Mouse (Mus musculus) hindbrain, embryonic 13.5 days (tissue): ENCODE data around the gene Ubqln4. TPM values are rescaled to one million over a fixed set of nuclear protein-coding genes. Genes with fewer than 3 reads are reported as not detected.

Experiments used
- ATAC-seq: fragments of 200-750 bp; cut with Nextera tagmentation; 2 replicates; pipeline ENCODE4 v1.8.0; 2017; ENCODE audit warnings: moderate TSS enrichment; ENCODE audit not compliant: low FRiP score
- H3K27ac ChIP-seq: fragments of 300-500 bp; sonication (generic); 2 replicates; pipeline ENCODE4 v1.5.1; 2015; ENCODE audit warnings: inconsistent platforms, mild to moderate bottlenecking, moderate library complexity
- H3K27me3 ChIP-seq: fragments of 300-500 bp; sonication (generic); 2 replicates; pipeline ENCODE4 v1.6.1; 2015; ENCODE audit warnings: mild to moderate bottlenecking, inconsistent platforms
- H3K36me3 ChIP-seq: fragments of 300-500 bp; sonication (generic); 2 replicates; pipeline ENCODE4 v1.6.1; 2015; ENCODE audit warnings: mild to moderate bottlenecking, inconsistent platforms
- H3K4me1 ChIP-seq: fragments of 300-500 bp; sonication (generic); replicated peaks from 2 replicates; pipeline ENCODE4 v1.6.1; 2015; ENCODE audit warnings: inconsistent platforms
- H3K4me2 ChIP-seq: fragments of 300-500 bp; sonication (generic); 2 replicates; pipeline ENCODE4 v1.6.1; 2015; ENCODE audit warnings: inconsistent platforms, mild to moderate bottlenecking, moderate library complexity
- H3K4me3 ChIP-seq: fragments of 300-500 bp; sonication (generic); 2 replicates; pipeline ENCODE4 v1.5.1; 2015; ENCODE audit warnings: mild to moderate bottlenecking, inconsistent platforms
- H3K9ac ChIP-seq: fragments of 300-500 bp; sonication (generic); 2 replicates; pipeline ENCODE4 v1.6.1; 2015; ENCODE audit warnings: mild to moderate bottlenecking, inconsistent platforms
- H3K9me3 ChIP-seq: fragments of 300-500 bp; sonication (generic); 2 replicates; pipeline ENCODE4 v1.6.1; 2016; ENCODE audit warnings: inconsistent platforms
- WGBS: fragments of 180-500 bp; shearing (Covaris S2); methylation state at CpG from one replicate; pipeline ENCODE4 v1.1.7; 2015; 5-methylcytosine and 5-hydroxymethylcytosine counted together
- polyA plus RNA-seq: library from polyadenylated mRNA; unstranded; fragments of >200 nt; fragmentation: Nextera tagmentation; extraction: Ambion mirVana; gene quantifications from 2 replicates; pipeline ENCODE4 v1.2.1, GENCODE M21; 2015

Gene Ubqln4
- polyA plus RNA-seq, 1 experiment from 2014 or later = 38.3 TPM

DNA sequence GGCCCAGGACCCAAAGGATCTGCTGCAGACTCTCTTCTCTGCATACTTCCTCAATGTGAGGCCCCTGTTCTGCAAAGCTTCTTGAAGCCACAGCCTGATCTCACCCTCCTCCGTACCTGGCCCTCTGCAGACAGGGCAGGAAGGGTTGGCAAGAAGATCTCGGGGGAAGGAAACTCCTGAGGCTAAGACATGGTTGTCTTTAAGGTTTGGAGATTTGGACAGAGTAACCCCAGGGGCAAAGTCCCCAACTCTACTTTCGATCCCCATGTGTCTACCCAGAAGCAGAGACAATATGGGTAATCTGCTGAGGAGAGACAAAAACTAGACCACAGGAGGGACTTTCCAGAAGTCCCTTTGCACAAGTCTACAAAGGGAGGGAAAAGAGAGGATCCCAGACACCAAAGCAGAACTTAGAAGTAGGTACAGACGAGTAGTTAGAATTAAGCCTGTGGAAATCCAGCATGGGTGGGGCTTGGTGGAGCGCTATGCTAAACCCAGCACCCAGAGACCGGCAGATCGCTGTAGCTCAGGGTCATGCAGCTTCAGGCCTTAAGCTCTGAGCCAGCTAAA is 39.9 kb upstream of the Ubqln4 start:
- WGBS = 82% methylated on average over 7 of the region's 7 CpGs
- H3K27ac ChIP-seq = no peak overlapping the region
- no peak for ATAC-seq
- H3K4me2 ChIP-seq = no peak overlapping the region
- no peaks in the 10 kb centered on the region for H3K36me3 ChIP-seq
- H3K9me3 ChIP-seq = no peaks in the 10 kb centered on the region
- no peak overlapping the region for H3K9ac ChIP-seq
- H3K4me1 ChIP-seq = peaks cover 44% of the 10 kb centered on the region
- H3K27me3 ChIP-seq = no peaks in the 10 kb centered on the region; the same call in 1 of the 2 replicates
- no peak overlapping the region for H3K4me3 ChIP-seq

DNA sequence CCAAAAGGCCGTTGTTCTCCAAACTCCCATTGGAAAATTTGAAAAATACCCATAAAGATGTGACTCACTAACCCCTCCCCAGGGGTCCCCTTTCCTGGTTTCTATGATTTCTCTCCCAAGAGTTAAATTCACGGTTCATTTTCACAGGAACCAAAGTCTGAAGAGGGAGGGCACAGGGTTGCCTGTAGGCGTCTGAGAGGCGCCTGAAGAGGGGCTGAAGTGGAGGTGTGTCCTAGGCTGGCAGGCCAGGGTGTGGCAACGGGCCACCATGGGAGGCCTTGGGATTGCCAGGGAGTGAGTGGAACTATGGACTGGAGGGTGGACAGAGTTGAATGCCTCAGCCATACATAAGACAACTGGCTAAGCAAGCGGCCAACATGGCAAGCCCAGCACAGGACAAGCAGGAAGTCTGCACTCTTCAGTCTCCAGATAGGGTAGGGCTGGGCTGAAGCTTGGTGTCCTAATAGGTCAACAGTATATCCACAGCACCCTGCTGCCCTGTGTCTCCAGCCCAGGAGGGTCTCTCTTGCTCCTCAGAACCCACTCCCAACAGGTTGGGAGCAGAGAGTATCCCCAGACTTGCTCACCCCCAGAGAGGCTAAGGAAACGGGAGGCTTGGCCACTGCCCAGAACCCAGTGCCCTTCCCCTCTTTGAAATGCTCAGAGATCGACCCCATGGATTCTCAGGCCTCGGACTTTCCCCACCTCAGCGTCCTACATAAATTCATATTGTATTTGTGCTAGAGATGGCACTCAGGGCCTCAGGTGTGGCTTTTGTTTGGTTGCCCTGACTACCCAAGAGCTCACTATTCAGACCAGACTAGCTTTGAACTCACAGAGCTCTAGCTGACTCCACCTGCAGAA is 39.1 kb upstream of the Ubqln4 start:
- H3K4me2 ChIP-seq = no peak overlapping the region
- no peak for ATAC-seq
- no peaks in the 10 kb centered on the region; the same call in 1 of the 2 replicates for H3K27me3 ChIP-seq
- H3K9me3 ChIP-seq = no peaks in the 10 kb centered on the region
- WGBS = 78% methylated on average over 10 of the region's 10 CpGs
- no peak overlapping the region for H3K27ac ChIP-seq
- H3K9ac ChIP-seq = no peak overlapping the region
- H3K4me3 ChIP-seq = no peak overlapping the region
- H3K36me3 ChIP-seq = no peaks in the 10 kb centered on the region
- H3K4me1 ChIP-seq = peaks cover 38% of the 10 kb centered on the region

DNA sequence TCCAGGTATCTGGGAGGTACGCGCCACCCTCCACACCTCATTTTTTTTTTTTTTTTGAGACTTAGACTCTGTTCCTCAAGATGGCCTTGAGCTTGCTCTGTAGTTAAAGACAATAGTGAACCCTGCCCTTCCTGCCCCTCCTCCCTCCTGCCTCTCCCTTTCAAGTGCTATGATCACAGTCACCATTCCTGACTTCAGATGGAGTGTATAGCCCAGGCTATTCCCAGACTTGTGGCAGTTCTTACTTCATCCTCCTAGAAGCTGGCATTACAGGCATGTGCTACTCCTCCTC is 38.5 kb upstream of the Ubqln4 start:
- Histone ChIP-seq H3K9ac (no peak overlapping the region), H3K9me3 (no peaks in the 10 kb centered on the region), H3K27ac (no peak overlapping the region), H3K27me3 (no peaks in the 10 kb centered on the region; the same call in 1 of the 2 replicates), H3K36me3 (no peaks in the 10 kb centered on the region), H3K4me1 (peaks cover 34% of the 10 kb centered on the region), H3K4me2 (no peak overlapping the region), H3K4me3 (no peak overlapping the region)
- ATAC-seq = no peak
- 97% methylated on average over 2 of the region's 2 CpGs for WGBS

DNA sequence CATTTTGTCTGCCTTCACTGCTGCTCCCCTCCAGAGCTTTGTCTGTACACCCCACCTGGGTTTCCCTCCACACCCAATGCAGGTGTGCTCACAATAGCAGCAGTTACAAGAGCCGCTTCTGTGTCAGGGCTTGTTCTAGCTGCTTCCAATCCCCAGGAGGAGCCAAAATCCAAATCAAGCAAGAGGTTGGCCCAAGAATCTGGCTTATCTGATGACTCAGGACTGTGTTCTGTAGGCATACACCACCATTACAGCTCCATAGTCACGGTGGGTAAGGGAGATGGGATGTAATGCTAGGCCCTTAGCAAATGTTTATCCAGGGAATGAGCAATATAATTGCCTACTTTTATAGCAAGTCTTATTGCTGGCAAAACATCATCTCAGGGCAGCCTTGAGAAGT is 37.2 kb upstream of the Ubqln4 start:
- Histone ChIP-seq H3K9ac (no peak overlapping the region), H3K9me3 (no peaks in the 10 kb centered on the region), H3K36me3 (no peaks in the 10 kb centered on the region), H3K4me3 (no peak overlapping the region), H3K27ac (no peak overlapping the region), H3K4me1 (peaks cover 22% of the 10 kb centered on the region), H3K4me2 (no peak overlapping the region), H3K27me3 (no peaks in the 10 kb centered on the region; the same call in 1 of the 2 replicates)
- no peak for ATAC-seq
- 75% methylated on average over 2 of the region's 2 CpGs for WGBS

DNA sequence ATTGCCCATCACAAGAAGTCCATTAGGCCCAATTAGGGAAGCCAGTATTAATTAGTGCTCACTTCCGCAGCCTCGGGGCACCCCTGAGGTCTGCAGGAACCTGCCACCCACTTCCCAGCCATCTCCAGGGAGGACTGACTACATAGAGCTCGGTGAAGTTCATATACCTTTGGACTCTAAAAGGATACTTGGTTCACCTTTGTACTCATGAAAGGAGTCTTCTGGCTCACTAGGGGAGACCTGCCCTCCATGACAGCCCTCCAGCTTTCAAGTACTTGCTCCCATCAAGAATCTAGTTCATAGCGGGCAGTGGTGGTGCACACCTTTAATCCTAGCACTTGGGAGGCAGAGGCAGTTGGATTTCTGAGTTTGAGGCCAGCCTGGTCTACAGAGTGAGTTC is 35.1 kb upstream of the Ubqln4 start:
- H3K4me3 ChIP-seq = no peak overlapping the region
- peaks cover 3% of the 10 kb centered on the region for H3K4me1 ChIP-seq
- H3K9ac ChIP-seq = no peak overlapping the region
- H3K27me3 ChIP-seq = no peaks in the 10 kb centered on the region; the same call in 1 of the 2 replicates
- no peak overlapping the region for H3K4me2 ChIP-seq
- no peak for ATAC-seq
- no peak overlapping the region for H3K27ac ChIP-seq
- peaks cover 9% of the 10 kb centered on the region; the same call in 1 of the 2 replicates for H3K36me3 ChIP-seq
- no peaks in the 10 kb centered on the region for H3K9me3 ChIP-seq
- WGBS = 86% methylated on average over 4 of the region's 4 CpGs

DNA sequence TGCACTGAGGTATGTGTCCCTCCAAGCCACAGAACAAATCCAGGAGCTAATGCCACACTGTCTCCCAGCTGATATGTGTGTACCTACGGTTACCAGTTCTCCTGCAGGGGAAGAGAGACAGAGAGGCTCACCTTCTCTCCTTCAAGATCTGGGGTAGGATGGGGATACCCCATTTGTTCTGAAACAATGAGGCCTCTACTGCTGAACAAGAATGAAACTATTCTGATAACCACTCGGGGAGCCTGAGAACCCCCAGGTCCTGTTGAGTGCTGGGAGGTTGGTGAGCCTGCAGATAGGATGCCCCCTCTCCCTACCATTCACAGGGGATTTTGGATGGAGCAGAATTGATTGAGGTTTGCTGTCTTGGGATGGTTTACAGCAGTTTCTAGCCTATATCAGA is 33.5 kb upstream of the Ubqln4 start:
- H3K9me3 ChIP-seq = no peaks in the 10 kb centered on the region
- H3K27me3 ChIP-seq = no peaks in the 10 kb centered on the region; the same call in 1 of the 2 replicates
- no peak for ATAC-seq
- 88% methylated on average over 2 of the region's 2 CpGs for WGBS
- H3K4me3 ChIP-seq = no peak overlapping the region
- no peak overlapping the region for H3K27ac ChIP-seq
- H3K36me3 ChIP-seq = peaks cover 24% of the 10 kb centered on the region
- no peak overlapping the region for H3K9ac ChIP-seq
- H3K4me1 ChIP-seq = 0 out of 2 replicates have a peak, but pooled peaks cover 2% of the 10 kb centered on the region
- no peak overlapping the region for H3K4me2 ChIP-seq

DNA sequence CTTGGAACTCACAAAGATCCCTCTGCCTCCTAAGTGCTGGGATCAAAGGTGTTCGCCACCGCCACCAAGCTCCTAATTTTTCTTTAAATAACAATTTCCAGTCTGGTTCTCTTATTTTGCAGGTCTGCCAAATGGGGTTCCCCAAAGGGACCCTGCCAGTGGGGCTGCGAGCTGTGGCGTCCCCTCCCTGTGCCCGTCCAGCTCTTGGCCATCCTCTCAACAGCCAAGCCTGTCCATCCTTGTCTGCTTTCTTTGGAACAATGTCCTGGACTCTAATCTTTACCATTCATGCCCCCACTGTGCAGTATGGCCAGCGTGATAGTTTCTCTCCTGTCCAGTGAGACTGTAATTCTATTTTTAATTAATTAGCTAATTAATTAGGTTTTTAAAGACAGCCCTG is 32.4 kb upstream of the Ubqln4 start:
- ATAC-seq = no peak
- no peak overlapping the region for H3K27ac ChIP-seq
- peaks cover 26% of the 10 kb centered on the region for H3K36me3 ChIP-seq
- H3K27me3 ChIP-seq = no peaks in the 10 kb centered on the region; the same call in 1 of the 2 replicates
- WGBS = 90% methylated on average over 6 of the region's 6 CpGs
- H3K4me2 ChIP-seq = no peak overlapping the region
- no peaks in the 10 kb centered on the region for H3K9me3 ChIP-seq
- H3K9ac ChIP-seq = no peak overlapping the region
- no peak overlapping the region for H3K4me3 ChIP-seq
- peaks cover 11% of the 10 kb centered on the region for H3K4me1 ChIP-seq

DNA sequence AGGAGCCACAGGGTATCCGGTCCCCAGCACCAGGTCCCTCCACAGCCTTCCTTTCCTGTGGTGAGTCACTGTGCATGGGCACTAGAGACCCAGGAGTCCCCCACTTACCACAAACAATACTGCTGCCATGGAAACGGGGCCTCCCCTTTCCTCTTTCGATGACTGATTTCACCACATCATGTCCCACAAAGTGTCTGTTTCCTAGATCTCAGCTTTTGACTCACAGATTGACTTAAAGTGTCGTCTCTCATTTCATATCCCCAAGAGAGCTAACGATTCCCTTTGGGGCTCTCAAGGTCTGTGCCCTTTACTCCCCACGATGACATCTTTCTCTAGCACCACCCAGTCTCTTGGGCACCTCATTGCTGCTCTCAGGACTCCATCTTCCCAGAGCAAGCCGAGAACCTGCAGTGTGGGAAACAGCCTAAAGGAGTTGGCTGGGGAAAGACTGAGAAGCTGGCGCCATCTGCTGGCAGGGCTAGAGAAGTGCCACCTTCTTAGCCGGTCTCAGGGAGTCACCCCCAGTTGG is 31.7 kb upstream of the Ubqln4 start:
- no peak overlapping the region for H3K4me2 ChIP-seq
- ATAC-seq = no peak
- H3K27ac ChIP-seq = no peak overlapping the region
- H3K4me1 ChIP-seq = peaks cover 18% of the 10 kb centered on the region
- H3K9me3 ChIP-seq = no peaks in the 10 kb centered on the region
- H3K36me3 ChIP-seq = peaks cover 26% of the 10 kb centered on the region
- no peak overlapping the region for H3K9ac ChIP-seq
- 33% methylated on average over 9 of the region's 9 CpGs for WGBS
- H3K4me3 ChIP-seq = no peak overlapping the region
- no peaks in the 10 kb centered on the region for H3K27me3 ChIP-seq

DNA sequence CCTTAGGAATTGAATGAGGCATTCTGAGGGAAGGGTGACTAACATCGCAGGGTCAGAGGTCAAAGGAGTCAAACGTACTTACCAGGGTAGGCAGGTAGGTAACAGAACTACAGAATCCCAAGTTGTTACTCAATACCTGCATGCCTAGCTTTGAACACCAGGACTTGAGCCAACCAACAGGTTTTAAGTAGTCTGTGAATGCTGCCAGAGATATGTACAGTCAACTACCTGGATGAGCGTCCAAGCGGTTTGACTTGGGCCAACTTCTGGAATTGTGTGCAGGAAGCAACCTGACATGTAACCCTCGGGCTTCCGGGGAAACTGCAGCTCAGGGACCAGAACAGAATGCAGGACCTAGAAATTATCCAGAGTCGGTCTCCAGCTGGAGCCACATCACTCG is 30.5 kb upstream of the Ubqln4 start:
- Histone ChIP-seq H3K9me3 (no peaks in the 10 kb centered on the region), H3K9ac (no peak overlapping the region), H3K27me3 (no peaks in the 10 kb centered on the region), H3K4me3 (no peak overlapping the region), H3K4me2 (no peak overlapping the region), H3K36me3 (peaks cover 26% of the 10 kb centered on the region), H3K4me1 (peaks cover 28% of the 10 kb centered on the region), H3K27ac (no peak overlapping the region)
- no peak for ATAC-seq
- WGBS = 89% methylated on average over 8 of the region's 8 CpGs

DNA sequence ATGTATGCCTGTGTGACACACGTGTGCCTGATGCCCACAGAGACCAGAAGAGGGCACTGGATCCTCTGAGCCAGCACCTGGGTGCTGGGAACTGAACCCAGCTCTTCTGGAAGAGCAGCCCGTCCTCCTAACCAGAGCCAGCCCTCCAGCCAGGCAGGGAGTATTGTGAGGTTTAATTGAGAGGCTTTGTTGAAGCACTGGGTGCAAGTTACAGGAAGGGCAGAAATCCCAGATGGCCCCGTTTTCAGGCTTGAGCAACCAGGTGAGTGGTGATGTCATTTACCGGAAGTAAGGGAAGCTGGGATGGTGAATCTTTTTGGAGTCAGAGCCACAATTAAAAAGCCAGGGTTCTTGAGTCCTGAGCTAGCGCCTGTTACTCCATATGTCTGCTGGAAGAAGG is 28.5 kb upstream of the Ubqln4 start:
- Histone ChIP-seq H3K9me3 (no peaks in the 10 kb centered on the region), H3K27ac (no peak overlapping the region), H3K36me3 (peaks cover 26% of the 10 kb centered on the region), H3K4me2 (no peak overlapping the region), H3K9ac (no peak overlapping the region), H3K4me3 (no peak overlapping the region), H3K4me1 (peaks cover 48% of the 10 kb centered on the region), H3K27me3 (no peaks in the 10 kb centered on the region)
- no peak for ATAC-seq
- WGBS = 89% methylated on average over 5 of the region's 5 CpGs

DNA sequence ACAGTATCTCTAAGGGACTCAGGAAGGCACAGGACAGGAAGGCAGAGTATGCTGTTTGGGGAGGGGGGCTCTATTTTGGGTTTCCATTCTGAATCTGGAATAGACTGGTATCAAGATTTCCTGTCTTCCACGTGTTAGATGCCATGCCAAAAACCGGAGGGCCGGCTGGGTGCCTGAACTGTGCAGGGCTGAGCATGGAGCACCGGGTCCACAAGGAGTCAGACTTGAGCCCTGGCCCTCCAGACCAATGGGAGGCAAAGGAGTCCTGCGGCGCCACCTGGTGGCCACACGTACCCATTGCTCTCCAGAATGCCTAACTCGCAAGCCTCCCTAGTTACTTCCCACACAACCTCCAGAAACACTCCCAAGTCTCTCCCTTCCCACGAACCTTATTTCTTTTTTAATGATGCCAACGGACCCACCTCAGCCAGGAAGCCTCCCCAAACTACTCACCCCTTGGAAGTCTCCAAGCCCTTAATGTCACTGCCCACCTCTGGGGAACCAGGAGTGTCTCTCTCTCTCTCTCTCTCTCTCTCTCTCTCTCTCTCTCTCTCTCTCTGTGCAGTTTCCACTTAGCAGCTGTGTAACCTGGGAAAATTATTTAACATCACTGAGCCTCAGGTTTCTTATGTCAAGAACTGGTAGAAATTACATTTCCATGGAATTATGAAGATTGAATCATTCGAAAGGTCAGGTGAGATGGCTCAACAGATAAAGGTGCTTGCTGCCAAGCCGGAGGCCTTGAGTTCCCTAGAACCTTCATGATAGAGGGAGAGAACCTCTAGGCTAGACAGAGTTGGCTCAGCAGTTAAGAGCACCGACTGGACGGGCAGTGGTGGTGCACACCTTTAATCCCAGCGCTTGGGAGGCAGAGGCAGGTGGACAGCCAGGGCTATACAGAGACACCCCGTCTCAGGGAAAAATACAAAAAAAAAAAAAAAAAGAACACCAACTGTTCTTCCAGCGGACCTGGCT is 27.1 kb upstream of the Ubqln4 start:
- peaks cover 55% of the 10 kb centered on the region for H3K4me1 ChIP-seq
- H3K27me3 ChIP-seq = no peaks in the 10 kb centered on the region
- no peaks in the 10 kb centered on the region for H3K9me3 ChIP-seq
- WGBS = 34% methylated on average over 17 of the region's 17 CpGs
- peaks cover 26% of the 10 kb centered on the region for H3K36me3 ChIP-seq
- H3K4me3 ChIP-seq = peak overlapping the region; percentile 23
- peak; percentile 50 for ATAC-seq
- H3K9ac ChIP-seq = peak overlapping the region; percentile 55; the same call in 1 of the 2 replicates
- H3K4me2 ChIP-seq = peak overlapping the region; percentile 98
- H3K27ac ChIP-seq = no peak overlapping the region

DNA sequence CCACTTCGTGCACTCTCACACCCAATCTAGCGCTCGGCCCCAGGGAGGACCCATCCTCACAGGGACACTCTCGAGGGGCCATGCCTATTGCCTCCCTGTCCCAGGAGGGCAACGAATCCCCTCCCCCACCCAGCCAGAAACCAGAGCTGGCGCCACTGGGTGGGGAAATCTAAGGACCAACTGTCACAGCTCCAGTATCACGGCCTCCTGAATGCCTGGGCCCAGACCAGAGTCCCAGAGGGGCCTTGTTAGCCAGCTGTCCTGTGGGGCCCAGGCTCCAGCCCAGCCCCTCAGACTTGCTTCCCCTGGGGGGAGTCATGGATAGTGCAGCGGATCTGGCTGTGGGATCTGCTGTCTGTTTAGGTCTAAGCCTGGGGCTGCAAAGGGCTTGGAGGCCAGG is 26.0 kb upstream of the Ubqln4 start:
- 29% methylated on average over 8 of the region's 8 CpGs for WGBS
- peak overlapping the region; percentile 25 for H3K4me3 ChIP-seq

More for the DNA sequence above, 26.0 kb upstream of the Ubqln4 start:
- no peak for ATAC-seq
- Histone ChIP-seq H3K9ac (peak overlapping the region; percentile 73), H3K27me3 (no peaks in the 10 kb centered on the region), H3K4me1 (peaks cover 55% of the 10 kb centered on the region), H3K9me3 (no peaks in the 10 kb centered on the region), H3K36me3 (peaks cover 25% of the 10 kb centered on the region), H3K27ac (peak overlapping the region; percentile 72), H3K4me2 (peak overlapping the region; percentile 98)
